Mouse (Mus musculus) CH12.LX (cell line): ENCODE data around the gene Rnaset2a. TPM values are rescaled to one million over a fixed set of nuclear protein-coding genes. Genes with fewer than 3 reads are reported as not detected.
A peak's percentile ranks its signal among the peaks of the same experiment; 100 is the strongest.
"Not testable (repeated sequence)": the region's sequence is repeated elsewhere in the genome, so short reads cannot be mapped to it uniquely, and the experiment has no call there.

ENCODE experiments used
- DNase-seq: peaks from one replicate; pipeline ENCODE4 v3.0.0-alpha.2; 2013; ENCODE audit errors: extremely low read depth
- H3K27ac ChIP-seq: 2 replicates; pipeline ENCODE4 v1.5.1; 2012; ENCODE audit warnings: low read depth, mild to moderate bottlenecking, control low read depth, moderate library complexity; ENCODE audit not compliant: insufficient read depth
- H3K27me3 ChIP-seq: replicated peaks from 2 replicates; pipeline ENCODE3; 2012; ENCODE audit warnings: inconsistent platforms
- H3K36me3 ChIP-seq, 2 experiments: replicated peaks in 1 of 2; 2 replicates each; pipeline versions ENCODE3 to v1.6.1; 2012; ENCODE audit warnings: inconsistent platforms in 1 of 2, low read length in 1 of 2, mild to moderate bottlenecking in 1 of 2, mixed read lengths in 1 of 2, moderate library complexity in 1 of 2; ENCODE audit not compliant: control insufficient read depth in 1 of 2, insufficient read depth in 1 of 2
- H3K4me1 ChIP-seq, 2 experiments: 2 replicates each; pipeline ENCODE4 v1.6.1; 2012; ENCODE audit warnings: inconsistent platforms in 1 of 2, moderate library complexity in 1 of 2; ENCODE audit not compliant: insufficient read depth in 2 of 2, control insufficient read depth in 1 of 2
- H3K4me2 ChIP-seq: 2 replicates; pipeline ENCODE4 v1.6.1; 2012; ENCODE audit warnings: low read depth, mild to moderate bottlenecking, control low read depth; ENCODE audit not compliant: poor library complexity, insufficient read depth, severe bottlenecking
- H3K4me3 ChIP-seq, 3 experiments: fragments of 150-350 bp in 1 of 3; sonication (generic) in 1 of 3; replicated peaks in 1 of 3; 2 replicates each; pipeline versions ENCODE3 to v1.5.1; 2011 to 2012; ENCODE audit warnings: low read depth in 2 of 3, low read length in 2 of 3, mild to moderate bottlenecking in 2 of 3, moderate library complexity in 2 of 3, control low read depth in 1 of 3, improper control_type of control experiment in 1 of 3, inconsistent platforms in 1 of 3, mixed read lengths in 1 of 3; ENCODE audit not compliant: poor library complexity in 1 of 3
- H3K79me2 ChIP-seq: replicated peaks from 2 replicates; pipeline ENCODE4 v1.6.1; 2012; ENCODE audit warnings: mild to moderate bottlenecking, moderate library complexity; ENCODE audit not compliant: control insufficient read depth, poor library complexity, insufficient read depth, severe bottlenecking; ENCODE audit errors: extremely low read depth
- H3K9ac ChIP-seq: 2 replicates; pipeline ENCODE4 v1.6.1; 2012; ENCODE audit warnings: low read depth, mild to moderate bottlenecking, control low read depth, moderate library complexity; ENCODE audit not compliant: insufficient read depth
- H3K9me3 ChIP-seq: replicated peaks from 2 replicates; pipeline ENCODE3; 2012; ENCODE audit warnings: low read length, inconsistent platforms, mixed read lengths
- dilution Hi-C: fragments of 300-500 bp; cut with MboI; formaldehyde crosslinking; loops from 2 replicates; pipeline ENCODE4 v1.14.3; 2020; ENCODE audit warnings: low sequenced_read_pairs; ENCODE audit not compliant: extremely low pct_unique_long_range_greater_than_20kb, extremely low pct_ligation_motif_present
- in situ Hi-C: fragments of 300-500 bp; cut with MboI; formaldehyde crosslinking; loops from 3 replicates; pipeline ENCODE4 v1.14.3; 2019; ENCODE audit warnings: low sequenced_read_pairs, low pct_ligation_motif_present, low pct_unique_long_range_greater_than_20kb, mixed read lengths
- polyA plus RNA-seq: library from polyadenylated mRNA; unstranded; fragments of >175 nt; gene quantifications from 2 replicates; pipeline ENCODE4 v1.2.1, GENCODE M21; 2012; ENCODE audit warnings: low read depth; ENCODE audit not compliant: insufficient read length
- total RNA-seq, 2 experiments: library from RNA; depleted of rRNA; stranded (reverse); fragments of 300-350 nt in 1 of 2; fragments of >200 nt in 1 of 2; gene quantifications; 2 replicates each; pipeline ENCODE4 v1.2.3; 2012 to 2014

The Rnaset2a gene
- total and polyA plus RNA-seq, 3 experiments, result 17.0 to 53.2 (median 22.1) TPM

GRCm38 (mm10) chr17:8155982-8156381 is 8.1 kb upstream of the Rnaset2a start:
- H3K4me1 ChIP-seq, H3K9ac ChIP-seq, H3K27me3 ChIP-seq, in situ Hi-C loops, dilution Hi-C loops, H3K4me3 ChIP-seq, H3K9me3 ChIP-seq, H3K36me3 ChIP-seq, DNase-seq, H3K4me2 ChIP-seq, H3K27ac ChIP-seq, H3K79me2 ChIP-seq: not testable (repeated sequence)

GRCm38 (mm10) chr17:8155010-8155409 is 7.1 kb upstream of the Rnaset2a start:
- H3K4me2 ChIP-seq, result 0 out of 2 replicates have a peak overlapping the region, but pooled peaks have one; percentile 1
- H3K27ac ChIP-seq, H3K36me3 ChIP-seq, H3K79me2 ChIP-seq, H3K9me3 ChIP-seq, dilution Hi-C loops, DNase-seq, H3K9ac ChIP-seq, in situ Hi-C loops, H3K4me3 ChIP-seq, H3K27me3 ChIP-seq, H3K4me1 ChIP-seq: not testable (repeated sequence)

GRCm38 (mm10) chr17:8146931-8147330 is 966 bp downstream of the Rnaset2a start:
- Histone ChIP-seq H3K4me2 (peak overlapping the region; percentile 82), H3K9ac (peak overlapping the region; percentile 96), H3K4me3 (peak overlapping the region; percentile 32 to 87 (median 64))
- H3K27me3 ChIP-seq, in situ Hi-C loops, H3K79me2 ChIP-seq, H3K4me1 ChIP-seq, H3K27ac ChIP-seq, H3K36me3 ChIP-seq, DNase-seq, H3K9me3 ChIP-seq, dilution Hi-C loops: not testable (repeated sequence)

GRCm38 (mm10) chr17:8143802-8144673 is 3.9 kb downstream of the Rnaset2a start:
- in situ Hi-C loops, H3K9ac ChIP-seq, dilution Hi-C loops, H3K9me3 ChIP-seq, H3K79me2 ChIP-seq, H3K4me3 ChIP-seq, H3K27me3 ChIP-seq, H3K4me1 ChIP-seq, H3K27ac ChIP-seq, DNase-seq, H3K36me3 ChIP-seq: not testable (repeated sequence)
- H3K4me2 ChIP-seq, result peak overlapping the region; percentile 78; the same call in 1 of the 2 replicates

GRCm38 (mm10) chr17:8140210-8140609 is 7.7 kb downstream of the Rnaset2a start:
- H3K9me3 ChIP-seq, H3K27ac ChIP-seq, H3K4me3 ChIP-seq, H3K4me1 ChIP-seq, H3K9ac ChIP-seq, H3K4me2 ChIP-seq, H3K27me3 ChIP-seq, H3K36me3 ChIP-seq, in situ Hi-C loops, H3K79me2 ChIP-seq, dilution Hi-C loops: not testable (repeated sequence)
- DNase-seq, result peak; percentile 6

- DNase-seq, H3K27ac ChIP-seq, dilution Hi-C loops, H3K9ac ChIP-seq, in situ Hi-C loops, H3K36me3 ChIP-seq, H3K4me3 ChIP-seq, H3K27me3 ChIP-seq, H3K79me2 ChIP-seq, H3K9me3 ChIP-seq, H3K4me1 ChIP-seq, H3K4me2 ChIP-seq: not testable (repeated sequence)
Measured at GRCm38 (mm10) chr17:8138116-8138515, 9.8 kb downstream of the Rnaset2a start.
